Mouse (Mus musculus): ENCODE data around the gene Nfam1. TPM values are rescaled to one million over a fixed set of nuclear protein-coding genes. Genes with fewer than 3 reads are reported as not detected.

Gene Nfam1
- polyA plus RNA-seq, 1 experiment from 2014 or later: 3.4 TPM

DNA sequence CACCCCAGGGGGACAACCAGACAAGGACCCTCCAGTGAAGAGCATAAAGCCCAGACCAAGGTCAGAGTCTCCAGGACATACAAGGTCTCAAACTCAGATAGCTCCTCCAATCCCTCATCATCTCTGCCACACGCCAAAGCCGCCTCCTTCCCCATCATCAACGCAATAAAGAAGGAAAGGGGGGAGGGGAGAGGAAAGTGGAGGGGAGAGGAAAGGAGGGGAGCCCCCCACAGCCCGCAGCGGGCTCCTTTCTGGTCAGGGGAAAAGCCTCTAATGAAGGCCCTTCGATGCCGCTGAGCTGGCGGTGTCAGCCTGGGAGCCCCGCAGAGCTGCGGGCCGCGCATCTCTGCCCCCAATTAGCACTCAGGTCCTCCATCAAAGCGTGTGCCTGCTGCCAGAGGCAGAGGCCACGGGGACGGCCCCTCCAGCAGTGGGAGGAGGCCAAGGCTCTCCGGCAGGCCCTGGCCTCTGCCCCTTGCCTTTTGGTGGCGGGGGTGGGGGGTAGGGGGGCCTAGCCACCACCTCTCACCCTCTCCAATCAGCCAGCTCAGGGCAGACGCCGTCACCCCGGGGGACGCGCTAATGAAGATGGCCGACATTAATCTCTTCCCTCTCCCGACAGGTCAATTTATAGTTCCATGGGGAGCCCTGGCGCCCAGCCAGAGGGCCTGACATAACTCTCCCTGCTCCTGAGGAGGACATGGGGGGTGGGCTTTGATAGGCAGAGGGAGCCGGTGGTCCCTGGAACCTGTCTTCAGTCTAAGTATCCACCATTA, 72.1 kb downstream of the Nfam1 start:
- Histone ChIP-seq H3K27me3 (ENCODE audit: control insufficient read depth, insufficient read depth, low read length) (peaks cover 28% of the 10 kb centered on the region), H3K4me1 (ENCODE audit: control insufficient read depth, insufficient read depth, low read length) (peaks cover 56% of the 10 kb centered on the region), H3K27ac (ENCODE audit: low read depth, low read length) (no peak overlapping the region), H3K4me3 (ENCODE audit: low read length) (peak overlapping the region; percentile 24), H3K9me3 (ENCODE audit: control insufficient read depth, low read length) (no peaks in the 10 kb centered on the region), H3K9ac (ENCODE audit: low read depth, low read length) (peak overlapping the region; percentile 12; the same call in 1 of the 2 replicates), H3K36me3 (ENCODE audit: control insufficient read depth, insufficient read depth, low read length) (no peaks in the 10 kb centered on the region), H3K4me2 (replicated peaks; ENCODE audit: low read depth, low read length) (peak overlapping the region; percentile 45)
- peak; percentile 28 for ATAC-seq (ENCODE audit: low FRiP score, low TSS enrichment)
- under 1% methylated on average over 26 of the region's 26 CpGs for WGBS

DNA sequence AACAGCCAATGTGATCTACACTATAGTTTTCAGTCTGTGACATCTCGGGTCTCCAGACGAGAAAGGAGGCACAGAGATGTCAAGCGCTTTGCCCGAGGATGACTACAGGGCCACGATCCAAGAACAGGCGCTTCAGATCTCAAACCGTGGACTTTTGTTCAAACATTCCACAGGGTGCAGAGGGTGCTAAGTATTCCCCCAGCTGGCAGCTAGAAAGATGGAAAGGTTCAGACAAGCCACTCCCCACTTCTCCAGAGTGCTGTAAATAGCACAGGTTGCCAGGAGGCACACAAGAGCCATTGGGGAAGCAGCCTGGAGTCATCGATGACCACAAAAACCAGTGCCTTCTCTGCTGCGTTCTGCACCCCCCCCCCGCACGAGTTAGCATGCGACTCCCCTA, 74.0 kb downstream of the Nfam1 start:
- Histone ChIP-seq H3K4me3 (ENCODE audit: low read length) (no peak overlapping the region), H3K36me3 (ENCODE audit: control insufficient read depth, insufficient read depth, low read length) (no peaks in the 10 kb centered on the region), H3K4me2 (replicated peaks; ENCODE audit: low read depth, low read length) (no peak overlapping the region), H3K27ac (ENCODE audit: low read depth, low read length) (no peak overlapping the region), H3K4me1 (ENCODE audit: control insufficient read depth, insufficient read depth, low read length) (peaks cover 56% of the 10 kb centered on the region), H3K9ac (ENCODE audit: low read depth, low read length) (peak overlapping the region; percentile 0; the same call in 1 of the 2 replicates), H3K9me3 (ENCODE audit: control insufficient read depth, low read length) (no peaks in the 10 kb centered on the region), H3K27me3 (ENCODE audit: control insufficient read depth, insufficient read depth, low read length) (peaks cover 37% of the 10 kb centered on the region)
- no peak for ATAC-seq (ENCODE audit: low FRiP score, low TSS enrichment)
- 55% methylated on average over 12 of the region's 12 CpGs for WGBS

DNA sequence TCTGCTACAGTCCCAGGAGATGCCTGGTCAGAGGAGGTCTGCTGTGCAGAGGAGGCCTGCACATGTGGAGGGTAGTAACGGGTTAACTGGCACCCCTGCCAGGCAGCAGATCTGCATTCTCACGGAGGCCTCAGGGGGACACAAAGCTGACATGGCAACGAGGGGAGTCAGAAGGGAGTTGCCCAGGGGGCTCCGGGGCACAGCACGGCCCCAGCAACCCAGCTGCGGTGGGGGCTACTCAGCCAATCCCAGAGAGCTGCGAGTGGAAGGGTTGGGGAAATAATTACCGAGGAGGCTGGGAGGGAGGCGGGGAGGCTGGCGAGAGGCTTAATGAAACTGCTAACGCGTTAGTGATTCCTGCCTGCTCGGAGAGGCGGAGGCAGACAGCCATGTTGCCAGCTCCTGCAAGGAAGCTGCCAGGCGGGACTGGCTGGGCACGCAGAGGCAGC, 74.8 kb downstream of the Nfam1 start:
- H3K4me1 ChIP-seq (ENCODE audit: control insufficient read depth, insufficient read depth, low read length): peaks cover 63% of the 10 kb centered on the region
- no peaks in the 10 kb centered on the region for H3K36me3 ChIP-seq (ENCODE audit: control insufficient read depth, insufficient read depth, low read length)
- peak overlapping the region; percentile 35 for H3K4me2 ChIP-seq (replicated peaks; ENCODE audit: low read depth, low read length)
- no peaks in the 10 kb centered on the region for H3K9me3 ChIP-seq (ENCODE audit: control insufficient read depth, low read length)
- H3K4me3 ChIP-seq (ENCODE audit: low read length): no peak overlapping the region; the same call in 1 of the 2 replicates
- ATAC-seq (ENCODE audit: low FRiP score, low TSS enrichment): peak; percentile 44
- 0 out of 2 replicates have a peak overlapping the region, but pooled peaks have one; percentile 1 for H3K9ac ChIP-seq (ENCODE audit: low read depth, low read length)
- 7% methylated on average over 16 of the region's 16 CpGs for WGBS
- H3K27ac ChIP-seq (ENCODE audit: low read depth, low read length): no peak overlapping the region
- peaks cover 42% of the 10 kb centered on the region for H3K27me3 ChIP-seq (ENCODE audit: control insufficient read depth, insufficient read depth, low read length)

- no peak overlapping the region for H3K4me3 ChIP-seq (ENCODE audit: low read length)
- H3K27me3 ChIP-seq (ENCODE audit: control insufficient read depth, insufficient read depth, low read length): peaks cover 49% of the 10 kb centered on the region
- H3K9me3 ChIP-seq (ENCODE audit: control insufficient read depth, low read length): no peaks in the 10 kb centered on the region
- no peak overlapping the region for H3K4me2 ChIP-seq (replicated peaks; ENCODE audit: low read depth, low read length)
- ATAC-seq (ENCODE audit: low FRiP score, low TSS enrichment): no peak
- no peak overlapping the region for H3K27ac ChIP-seq (ENCODE audit: low read depth, low read length)
- H3K9ac ChIP-seq (ENCODE audit: low read depth, low read length): no peak overlapping the region
- WGBS: 82% methylated on average over 4 of the region's 4 CpGs
- H3K36me3 ChIP-seq (ENCODE audit: control insufficient read depth, insufficient read depth, low read length): no peaks in the 10 kb centered on the region
- peaks cover 65% of the 10 kb centered on the region for H3K4me1 ChIP-seq (ENCODE audit: control insufficient read depth, insufficient read depth, low read length)
These were observed 76.4 kb downstream of the Nfam1 start for GRCm38 (mm10) chr15:82956721-82957120.

DNA sequence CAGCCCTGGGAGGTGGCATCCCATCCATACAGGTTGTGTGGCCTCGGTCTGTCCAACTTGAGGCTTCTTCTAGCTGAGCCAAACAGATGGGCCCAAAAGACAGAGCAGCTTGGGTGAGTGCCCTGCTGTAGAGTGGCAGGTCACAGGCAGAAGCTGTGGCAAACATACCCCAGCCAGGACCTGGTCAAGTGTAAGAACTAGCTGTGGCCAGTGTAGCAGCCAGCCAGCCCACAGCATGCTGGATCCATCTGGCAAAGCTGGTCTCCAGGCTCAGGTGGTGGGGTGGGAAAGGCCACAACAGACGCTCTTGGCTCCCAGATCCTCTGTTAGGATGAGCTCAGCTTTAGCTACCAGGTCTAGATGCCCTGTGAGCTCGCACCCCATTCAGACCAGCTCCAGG, 76.8 kb downstream of the Nfam1 start:
- 86% methylated on average over 3 of the region's 3 CpGs for WGBS
- no peak overlapping the region for H3K4me3 ChIP-seq (ENCODE audit: low read length)
- no peak for ATAC-seq (ENCODE audit: low FRiP score, low TSS enrichment)
- no peak overlapping the region for H3K27ac ChIP-seq (ENCODE audit: low read depth, low read length)
- H3K9me3 ChIP-seq (ENCODE audit: control insufficient read depth, low read length): no peaks in the 10 kb centered on the region
- H3K9ac ChIP-seq (ENCODE audit: low read depth, low read length): no peak overlapping the region
- no peaks in the 10 kb centered on the region for H3K36me3 ChIP-seq (ENCODE audit: control insufficient read depth, insufficient read depth, low read length)
- no peak overlapping the region for H3K4me2 ChIP-seq (replicated peaks; ENCODE audit: low read depth, low read length)
- H3K4me1 ChIP-seq (ENCODE audit: control insufficient read depth, insufficient read depth, low read length): peaks cover 61% of the 10 kb centered on the region
- H3K27me3 ChIP-seq (ENCODE audit: control insufficient read depth, insufficient read depth, low read length): peaks cover 53% of the 10 kb centered on the region

GRCm38 (mm10) chr15:82955286-82955685, 77.8 kb downstream of the Nfam1 start:
- WGBS: 82% methylated on average over 8 of the region's 8 CpGs
- H3K4me2 ChIP-seq (replicated peaks; ENCODE audit: low read depth, low read length): no peak overlapping the region
- H3K27me3 ChIP-seq (ENCODE audit: control insufficient read depth, insufficient read depth, low read length): peaks cover 50% of the 10 kb centered on the region
- H3K4me1 ChIP-seq (ENCODE audit: control insufficient read depth, insufficient read depth, low read length): peaks cover 55% of the 10 kb centered on the region
- H3K36me3 ChIP-seq (ENCODE audit: control insufficient read depth, insufficient read depth, low read length): no peaks in the 10 kb centered on the region
- no peak for ATAC-seq (ENCODE audit: low FRiP score, low TSS enrichment)
- no peak overlapping the region for H3K4me3 ChIP-seq (ENCODE audit: low read length)
- no peak overlapping the region for H3K27ac ChIP-seq (ENCODE audit: low read depth, low read length)
- H3K9ac ChIP-seq (ENCODE audit: low read depth, low read length): no peak overlapping the region
- H3K9me3 ChIP-seq (ENCODE audit: control insufficient read depth, low read length): no peaks in the 10 kb centered on the region

DNA sequence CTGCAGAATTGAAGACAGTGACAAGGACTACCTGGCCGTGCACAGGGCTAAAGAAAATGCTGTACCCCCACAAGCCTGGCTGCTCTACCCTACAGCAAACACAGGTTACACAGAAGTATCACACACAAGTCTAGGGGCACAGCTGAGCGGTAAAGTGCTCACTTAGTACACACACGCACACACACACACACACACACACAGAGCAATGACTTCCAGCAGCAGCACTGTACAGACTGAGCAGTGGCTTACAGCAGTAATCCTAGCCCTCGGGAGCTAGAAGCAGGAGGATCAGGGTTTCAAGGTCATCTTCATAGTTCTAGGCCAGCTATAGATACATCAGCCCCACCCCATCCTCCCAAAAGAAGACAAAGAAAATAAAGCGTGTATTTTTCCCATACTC, 79.1 kb downstream of the Nfam1 start:
- Histone ChIP-seq H3K4me1 (ENCODE audit: control insufficient read depth, insufficient read depth, low read length) (peaks cover 45% of the 10 kb centered on the region), H3K27ac (ENCODE audit: low read depth, low read length) (no peak overlapping the region), H3K9ac (ENCODE audit: low read depth, low read length) (no peak overlapping the region), H3K36me3 (ENCODE audit: control insufficient read depth, insufficient read depth, low read length) (no peaks in the 10 kb centered on the region), H3K9me3 (ENCODE audit: control insufficient read depth, low read length) (no peaks in the 10 kb centered on the region), H3K4me3 (ENCODE audit: low read length) (no peak overlapping the region), H3K27me3 (ENCODE audit: control insufficient read depth, insufficient read depth, low read length) (peaks cover 41% of the 10 kb centered on the region), H3K4me2 (replicated peaks; ENCODE audit: low read depth, low read length) (no peak overlapping the region)
- 70% methylated on average over 5 of the region's 5 CpGs for WGBS
- ATAC-seq (ENCODE audit: low FRiP score, low TSS enrichment): no peak

DNA sequence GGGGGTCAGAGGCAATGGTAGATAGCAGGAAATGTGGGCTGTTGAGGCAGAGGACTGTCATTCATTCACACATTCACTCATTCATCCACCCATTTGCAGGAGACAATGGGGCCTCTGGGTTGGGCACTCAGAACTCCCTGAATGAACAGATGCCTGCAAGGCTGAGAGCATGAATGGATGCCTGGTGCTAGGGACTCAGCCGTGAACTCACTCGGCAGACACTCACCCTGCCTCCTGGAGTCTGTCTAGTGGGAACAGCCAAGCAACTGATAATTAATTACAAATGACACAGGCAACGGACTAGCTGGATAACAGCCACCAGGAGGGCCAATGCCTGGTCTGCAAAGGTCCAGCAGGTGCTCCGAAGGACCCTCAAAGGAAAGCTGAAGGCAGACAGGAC, 80.0 kb downstream of the Nfam1 start:
- Histone ChIP-seq H3K27ac (ENCODE audit: low read depth, low read length) (no peak overlapping the region), H3K4me2 (replicated peaks; ENCODE audit: low read depth, low read length) (no peak overlapping the region), H3K4me1 (ENCODE audit: control insufficient read depth, insufficient read depth, low read length) (peaks cover 36% of the 10 kb centered on the region), H3K36me3 (ENCODE audit: control insufficient read depth, insufficient read depth, low read length) (no peaks in the 10 kb centered on the region), H3K9me3 (ENCODE audit: control insufficient read depth, low read length) (no peaks in the 10 kb centered on the region), H3K9ac (ENCODE audit: low read depth, low read length) (no peak overlapping the region), H3K4me3 (ENCODE audit: low read length) (no peak overlapping the region), H3K27me3 (ENCODE audit: control insufficient read depth, insufficient read depth, low read length) (peaks cover 41% of the 10 kb centered on the region)
- WGBS: 25% methylated on average over 4 of the region's 4 CpGs
- ATAC-seq (ENCODE audit: low FRiP score, low TSS enrichment): no peak

DNA sequence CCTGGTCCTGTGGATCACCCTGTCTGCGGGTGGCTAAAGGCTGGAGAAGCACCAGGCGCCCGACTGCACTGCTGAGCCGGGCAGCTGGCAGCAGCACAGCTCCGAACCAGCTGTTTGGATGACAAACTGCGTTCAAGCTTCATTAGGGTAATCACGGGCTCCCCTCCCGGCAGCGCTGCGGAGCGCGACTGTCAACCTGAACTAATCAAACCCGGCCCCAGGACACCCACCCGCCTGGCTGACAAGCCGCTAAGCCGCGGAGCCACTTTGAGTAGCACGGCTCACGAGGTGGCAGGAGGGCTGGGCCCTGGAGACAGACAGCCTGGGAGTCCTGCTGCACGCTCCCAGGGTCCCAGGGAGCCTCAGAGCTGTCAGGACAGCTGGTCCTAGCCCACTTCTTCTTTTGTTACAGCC, 80.8 kb downstream of the Nfam1 start:
- H3K9me3 ChIP-seq (ENCODE audit: control insufficient read depth, low read length): no peaks in the 10 kb centered on the region
- H3K4me1 ChIP-seq (ENCODE audit: control insufficient read depth, insufficient read depth, low read length): peaks cover 30% of the 10 kb centered on the region; the same call in 1 of the 2 replicates
- ATAC-seq (ENCODE audit: low FRiP score, low TSS enrichment): 0 out of 2 replicates have a peak, but pooled peaks have one; percentile 28
- H3K9ac ChIP-seq (ENCODE audit: low read depth, low read length): no peak overlapping the region
- peaks cover 38% of the 10 kb centered on the region for H3K27me3 ChIP-seq (ENCODE audit: control insufficient read depth, insufficient read depth, low read length)
- no peak overlapping the region; the same call in 1 of the 2 replicates for H3K4me2 ChIP-seq (replicated peaks; ENCODE audit: low read depth, low read length)
- WGBS: 9% methylated on average over 20 of the region's 20 CpGs
- H3K4me3 ChIP-seq (ENCODE audit: low read length): no peak overlapping the region
- no peak overlapping the region for H3K27ac ChIP-seq (ENCODE audit: low read depth, low read length)
- H3K36me3 ChIP-seq (ENCODE audit: control insufficient read depth, insufficient read depth, low read length): no peaks in the 10 kb centered on the region
